Mouse (Mus musculus) hindbrain, embryonic 16.5 days (tissue): ENCODE data around the gene Tmem200c. TPM values are rescaled to one million over a fixed set of nuclear protein-coding genes. Genes with fewer than 3 reads are reported as not detected.
A peak's percentile ranks its signal among the peaks of the same experiment; 100 is the strongest.

ENCODE experiments used
- ATAC-seq: fragments of 200-750 bp; cut with Nextera tagmentation; 2 replicates; pipeline ENCODE4 v1.8.0; 2017; ENCODE audit warnings: moderate TSS enrichment, moderate library complexity
- H3K27ac ChIP-seq: fragments of 300-500 bp; sonication (generic); 2 replicates; pipeline ENCODE4 v1.5.1; 2014; ENCODE audit warnings: low read depth, mild to moderate bottlenecking, control low read depth, low read length, moderate library complexity
- H3K27me3 ChIP-seq: fragments of 300-500 bp; sonication (generic); replicated peaks from 2 replicates; pipeline ENCODE4 v1.6.1; 2014; ENCODE audit warnings: low read length; ENCODE audit not compliant: control insufficient read depth, insufficient read depth
- H3K36me3 ChIP-seq: fragments of 300-500 bp; sonication (generic); 2 replicates; pipeline ENCODE4 v1.6.1; 2014; ENCODE audit warnings: mild to moderate bottlenecking, low read length, moderate library complexity, mixed read lengths; ENCODE audit not compliant: control insufficient read depth, insufficient read depth
- H3K4me1 ChIP-seq: fragments of 300-500 bp; sonication (generic); 2 replicates; pipeline ENCODE4 v1.6.1; 2014; ENCODE audit warnings: low read depth, low read length; ENCODE audit not compliant: control insufficient read depth, insufficient read depth
- H3K4me2 ChIP-seq: fragments of 300-500 bp; sonication (generic); 2 replicates; pipeline ENCODE4 v1.6.1; 2014; ENCODE audit warnings: mild to moderate bottlenecking, low read length, control low read depth, moderate library complexity
- H3K4me3 ChIP-seq: fragments of 300-500 bp; sonication (generic); 2 replicates; pipeline ENCODE4 v1.5.1; 2014; ENCODE audit warnings: mild to moderate bottlenecking, low read length, control low read depth, moderate library complexity
- H3K9ac ChIP-seq: fragments of 300-500 bp; sonication (generic); 2 replicates; pipeline ENCODE4 v1.6.1; 2014; ENCODE audit warnings: low read depth, mild to moderate bottlenecking, control low read depth, low read length, moderate library complexity
- H3K9me3 ChIP-seq: fragments of 300-500 bp; sonication (generic); 2 replicates; pipeline ENCODE4 v1.6.1; 2014; ENCODE audit warnings: mild to moderate bottlenecking, low read length, moderate library complexity; ENCODE audit not compliant: control insufficient read depth
- WGBS: fragments of 180-500 bp; shearing (Covaris S2); extraction: QIAGEN DNeasy Blood & Tissue Kit; methylation state at CpG from one replicate; pipeline ENCODE4 v1.1.7; 2014; 5-methylcytosine and 5-hydroxymethylcytosine counted together
- polyA plus RNA-seq: library from polyadenylated mRNA; unstranded; fragments of >200 nt; fragmentation: Nextera tagmentation; extraction: Ambion mirVana; gene quantifications from 2 replicates; pipeline ENCODE4 v1.2.1, GENCODE M21; 2015

Gene Tmem200c
- polyA plus RNA-seq, 1 experiment from 2014 or later: 2.3 TPM

- Histone ChIP-seq H3K4me1 (peaks cover 24% of the 10 kb centered on the region), H3K27me3 (peaks cover 5% of the 10 kb centered on the region; the same call in 1 of the 2 replicates), H3K36me3 (no peaks in the 10 kb centered on the region), H3K9ac (peak overlapping the region; percentile 73), H3K4me3 (peak overlapping the region; percentile 46), H3K9me3 (no peaks in the 10 kb centered on the region), H3K27ac (no peak overlapping the region), H3K4me2 (peak overlapping the region; percentile 85)
- peak; percentile 35; the same call in 1 of the 2 replicates for ATAC-seq
- 9% methylated on average over 17 of the region's 22 CpGs for WGBS
These were observed 15.4 kb downstream of the Tmem200c start for GRCm38 (mm10) chr17:68841892-68842252.

GRCm38 (mm10) chr17:68845931-68846330 lies 19.5 kb downstream of the Tmem200c start:
- Histone ChIP-seq H3K27me3 (no peaks in the 10 kb centered on the region), H3K4me1 (peaks cover 11% of the 10 kb centered on the region), H3K9ac (no peak overlapping the region), H3K4me3 (no peak overlapping the region), H3K27ac (no peak overlapping the region), H3K4me2 (no peak overlapping the region), H3K9me3 (no peaks in the 10 kb centered on the region), H3K36me3 (no peaks in the 10 kb centered on the region)
- WGBS: 87% methylated on average over 5 of the region's 5 CpGs
- no peak for ATAC-seq

GRCm38 (mm10) chr17:68848739-68849138 lies 22.3 kb downstream of the Tmem200c start:
- Histone ChIP-seq H3K4me1 (no peaks in the 10 kb centered on the region), H3K27me3 (no peaks in the 10 kb centered on the region), H3K9me3 (no peaks in the 10 kb centered on the region), H3K4me2 (no peak overlapping the region), H3K36me3 (no peaks in the 10 kb centered on the region), H3K4me3 (no peak overlapping the region), H3K27ac (no peak overlapping the region), H3K9ac (no peak overlapping the region)
- ATAC-seq: no peak
- WGBS: 89% methylated on average over 6 of the region's 6 CpGs

- H3K9me3 ChIP-seq: no peaks in the 10 kb centered on the region
- no peak overlapping the region for H3K27ac ChIP-seq
- no peaks in the 10 kb centered on the region for H3K36me3 ChIP-seq
- H3K9ac ChIP-seq: no peak overlapping the region
- 61% methylated on average over 7 of the region's 7 CpGs for WGBS
- H3K27me3 ChIP-seq: no peaks in the 10 kb centered on the region
- no peak overlapping the region for H3K4me2 ChIP-seq
- no peak for ATAC-seq
- H3K4me1 ChIP-seq: no peaks in the 10 kb centered on the region
- H3K4me3 ChIP-seq: no peak overlapping the region
These were observed 25.9 kb downstream of the Tmem200c start for GRCm38 (mm10) chr17:68852171-68852966.

GRCm38 (mm10) chr17:68864175-68864574 lies 37.8 kb downstream of the Tmem200c start:
- H3K36me3 ChIP-seq: no peaks in the 10 kb centered on the region
- no peaks in the 10 kb centered on the region for H3K27me3 ChIP-seq
- 86% methylated on average over 3 of the region's 3 CpGs for WGBS
- no peak overlapping the region for H3K4me3 ChIP-seq
- H3K9me3 ChIP-seq: no peaks in the 10 kb centered on the region
- ATAC-seq: no peak
- H3K9ac ChIP-seq: no peak overlapping the region
- H3K4me2 ChIP-seq: no peak overlapping the region
- H3K4me1 ChIP-seq: no peaks in the 10 kb centered on the region
- no peak overlapping the region for H3K27ac ChIP-seq

GRCm38 (mm10) chr17:68868439-68868838 lies 42.0 kb downstream of the Tmem200c start:
- no peak overlapping the region for H3K9ac ChIP-seq
- H3K36me3 ChIP-seq: no peaks in the 10 kb centered on the region
- H3K27me3 ChIP-seq: no peaks in the 10 kb centered on the region
- H3K9me3 ChIP-seq: no peaks in the 10 kb centered on the region
- H3K4me3 ChIP-seq: no peak overlapping the region
- ATAC-seq: no peak
- H3K4me1 ChIP-seq: no peaks in the 10 kb centered on the region
- H3K4me2 ChIP-seq: no peak overlapping the region
- no peak overlapping the region for H3K27ac ChIP-seq

- no peak for ATAC-seq
- H3K9ac ChIP-seq: no peak overlapping the region
- WGBS: 37% methylated on average over 8 of the region's 8 CpGs
- H3K9me3 ChIP-seq: no peaks in the 10 kb centered on the region
- no peak overlapping the region for H3K27ac ChIP-seq
- peaks cover 5% of the 10 kb centered on the region for H3K4me1 ChIP-seq
- H3K4me2 ChIP-seq: no peak overlapping the region
- no peaks in the 10 kb centered on the region for H3K36me3 ChIP-seq
- no peaks in the 10 kb centered on the region for H3K27me3 ChIP-seq
- no peak overlapping the region for H3K4me3 ChIP-seq
These were observed 47.6 kb downstream of the Tmem200c start for GRCm38 (mm10) chr17:68874021-68874420.

- 71% methylated on average over 5 of the region's 5 CpGs for WGBS
- H3K4me2 ChIP-seq: no peak overlapping the region
- no peaks in the 10 kb centered on the region for H3K27me3 ChIP-seq
- no peaks in the 10 kb centered on the region for H3K36me3 ChIP-seq
- no peak overlapping the region for H3K27ac ChIP-seq
- no peak overlapping the region for H3K9ac ChIP-seq
- H3K4me1 ChIP-seq: peaks cover 5% of the 10 kb centered on the region
- ATAC-seq: no peak
- H3K4me3 ChIP-seq: no peak overlapping the region
- no peaks in the 10 kb centered on the region for H3K9me3 ChIP-seq
These were observed 48.8 kb downstream of the Tmem200c start for GRCm38 (mm10) chr17:68875251-68875650.

- H3K9ac ChIP-seq: no peak overlapping the region
- no peaks in the 10 kb centered on the region for H3K36me3 ChIP-seq
- H3K27ac ChIP-seq: no peak overlapping the region
- H3K27me3 ChIP-seq: no peaks in the 10 kb centered on the region
- H3K9me3 ChIP-seq: no peaks in the 10 kb centered on the region
- H3K4me2 ChIP-seq: no peak overlapping the region
- H3K4me3 ChIP-seq: no peak overlapping the region
- H3K4me1 ChIP-seq: peaks cover 5% of the 10 kb centered on the region
- no peak for ATAC-seq
- 75% methylated on average over 10 of the region's 10 CpGs for WGBS
These were observed 49.6 kb downstream of the Tmem200c start for GRCm38 (mm10) chr17:68875917-68876495.
